Mouse (Mus musculus): ENCODE results near the gene Slc22a7. TPM values are rescaled to one million over a fixed set of nuclear protein-coding genes. Genes with fewer than 3 reads are reported as not detected.
A peak's percentile ranks its signal among the peaks of the same experiment; 100 is the strongest.

Slc22a7 gene
- polyA plus RNA-seq (2015; fragmentation: Nextera tagmentation; extraction: Ambion mirVana): 0.18 and 0.34 TPM in 2 replicates

DNA sequence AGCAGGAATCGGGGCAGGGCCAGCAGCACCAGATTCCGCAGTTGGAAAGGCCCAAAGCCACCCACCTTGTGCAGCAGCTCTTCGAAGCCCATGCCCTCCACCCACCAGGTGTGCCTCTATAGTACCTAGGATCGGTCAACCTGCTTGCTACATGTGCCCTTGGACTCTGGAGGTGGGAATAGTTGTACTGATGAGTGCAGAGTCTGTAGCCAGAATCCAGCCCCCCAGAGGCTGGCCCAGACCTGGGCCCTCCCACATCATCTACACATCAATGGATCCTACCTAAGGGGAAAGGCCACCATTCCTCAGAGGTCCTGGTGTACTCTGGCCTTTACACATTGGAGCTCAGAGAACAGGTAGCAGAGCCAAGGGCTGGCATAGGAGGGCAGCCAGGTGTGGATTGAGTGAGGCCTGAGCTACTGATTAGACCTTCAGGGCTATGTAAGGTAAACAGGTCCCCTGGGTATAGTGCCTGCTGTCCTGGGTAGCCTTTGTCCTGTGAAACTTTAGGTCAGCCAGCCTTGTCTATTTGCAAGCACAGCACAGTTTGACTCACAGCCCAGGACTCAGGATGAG lies at the start of gene Slc22a7:
Gene Slc22a7, minus strand, starts transcription at position 160 of the 576 bp plus-strand sequence.
- ATAC-seq: peak; percentile 76
- no peak within 1 kb of the TSS for H3K9ac ChIP-seq (replicated peaks)
- 80% methylated on average over 4 of the region's 4 CpGs for WGBS (ENCODE audit: insufficient replicate concordance)
- H3K9me3 ChIP-seq (ENCODE audit: low read length): no peaks in the 10 kb centered on the region
- no peak within 1 kb of the TSS for H3K4me3 ChIP-seq (ENCODE audit: low read depth, low read length)
- no peaks in the 10 kb centered on the region for H3K36me3 ChIP-seq (replicated peaks; ENCODE audit: insufficient read depth, low read length)
- H3K4me1 ChIP-seq (ENCODE audit: insufficient read depth): no peaks in the 10 kb centered on the region
- DNase-seq: no peak
- H3K27ac ChIP-seq (ENCODE audit: low read depth): no peak within 1 kb of the TSS
- H3K27me3 ChIP-seq (ENCODE audit: insufficient read depth, low read length): peaks cover 12% of the 10 kb centered on the region
- H3K4me2 ChIP-seq (ENCODE audit: low read depth, low read length): no peak within 1 kb of the TSS
- TF ChIP-seq CTCF (IDR thresholded peaks at IDR 0.05; ENCODE audit: low read depth) (no peak), EP300 (IDR thresholded peaks at IDR 0.05; ENCODE audit: low read depth) (no peak)

DNA sequence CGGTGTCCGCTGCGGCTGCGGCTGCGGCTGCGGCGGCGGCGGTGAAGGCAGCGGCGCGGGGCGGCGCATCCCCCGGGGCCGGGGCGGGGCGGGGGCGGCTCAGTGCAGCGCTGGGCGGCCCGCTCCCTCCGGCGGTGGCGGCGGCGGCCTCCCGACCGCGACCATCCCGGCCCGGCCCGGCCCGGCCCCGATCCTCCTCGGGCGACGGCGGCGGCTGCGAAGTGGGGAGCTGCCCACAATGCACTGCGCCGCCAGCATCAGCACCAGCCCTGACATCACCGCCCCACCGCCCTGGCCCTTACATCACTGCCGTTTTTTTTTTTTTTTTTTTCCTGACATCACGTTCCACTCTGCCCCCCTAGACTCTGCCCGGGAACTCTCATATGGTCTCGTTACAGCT lies 49.2 kb upstream of the Slc22a7 start, which contains the start of gene Ttbk1:
Gene Ttbk1, minus strand, starts transcription at position 245 of the 400 bp plus-strand sequence.
- H3K4me1 ChIP-seq (ENCODE audit: insufficient read depth): peaks cover 8% of the 10 kb centered on the region
- no peak within 1 kb of the TSS for H3K9ac ChIP-seq (replicated peaks)
- H3K4me3 ChIP-seq (ENCODE audit: low read depth, low read length): no peak within 1 kb of the TSS; the same call in 1 of the 2 replicates
- TF ChIP-seq CTCF (IDR thresholded peaks at IDR 0.05; ENCODE audit: low read depth) (no peak), EP300 (IDR thresholded peaks at IDR 0.05; ENCODE audit: low read depth) (no peak)
- ATAC-seq (no peak), DNase-seq (no peak)
- H3K4me2 ChIP-seq (ENCODE audit: low read depth, low read length): peak within 1 kb of the TSS; percentile 32; the same call in 1 of the 2 replicates
- peaks cover 64% of the 10 kb centered on the region for H3K27me3 ChIP-seq (ENCODE audit: insufficient read depth, low read length)
- no peak within 1 kb of the TSS for H3K27ac ChIP-seq (ENCODE audit: low read depth)
- H3K36me3 ChIP-seq (replicated peaks; ENCODE audit: insufficient read depth, low read length): no peaks in the 10 kb centered on the region
- no peaks in the 10 kb centered on the region for H3K9me3 ChIP-seq (ENCODE audit: low read length)
- 7% methylated on average over 7 of the region's 49 CpGs for WGBS (ENCODE audit: insufficient replicate concordance)

DNA sequence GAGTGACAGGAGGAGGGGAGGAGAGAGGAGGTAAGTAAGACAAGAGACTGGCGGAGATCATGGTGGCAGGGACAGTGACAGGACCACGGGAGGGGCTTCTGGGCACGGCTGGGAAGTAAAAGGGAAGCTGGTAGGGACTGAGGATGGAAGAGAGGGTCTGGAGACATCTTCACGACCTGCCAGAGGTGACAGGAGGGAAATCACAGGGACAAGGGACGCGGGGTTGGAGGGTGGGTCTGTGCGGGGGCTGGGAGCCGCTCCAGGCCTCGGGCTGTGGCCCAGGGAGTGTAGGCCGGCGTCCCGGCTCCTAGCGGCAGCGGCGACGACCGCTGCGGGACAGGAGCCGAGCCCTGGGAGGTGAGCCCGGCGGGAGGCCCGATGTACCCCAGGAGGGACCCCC lies 48.7 kb upstream of the Slc22a7 start:
- peak overlapping the region; percentile 32; the same call in 1 of the 2 replicates for H3K4me2 ChIP-seq (ENCODE audit: low read depth, low read length)
- no peaks in the 10 kb centered on the region for H3K36me3 ChIP-seq (replicated peaks; ENCODE audit: insufficient read depth, low read length)
- peaks cover 8% of the 10 kb centered on the region for H3K4me1 ChIP-seq (ENCODE audit: insufficient read depth)
- peaks cover 64% of the 10 kb centered on the region for H3K27me3 ChIP-seq (ENCODE audit: insufficient read depth, low read length)
- no peak overlapping the region for H3K9ac ChIP-seq (replicated peaks)
- no peak for DNase-seq
- no peak overlapping the region for H3K27ac ChIP-seq (ENCODE audit: low read depth)
- no peak for ATAC-seq
- TF ChIP-seq EP300 (IDR thresholded peaks at IDR 0.05; ENCODE audit: low read depth) (no peak), CTCF (IDR thresholded peaks at IDR 0.05; ENCODE audit: low read depth) (no peak)
- WGBS (ENCODE audit: insufficient replicate concordance): 9% methylated on average over 18 of the region's 22 CpGs
- H3K9me3 ChIP-seq (ENCODE audit: low read length): no peaks in the 10 kb centered on the region
- no peak overlapping the region; the same call in 1 of the 2 replicates for H3K4me3 ChIP-seq (ENCODE audit: low read depth, low read length)

DNA sequence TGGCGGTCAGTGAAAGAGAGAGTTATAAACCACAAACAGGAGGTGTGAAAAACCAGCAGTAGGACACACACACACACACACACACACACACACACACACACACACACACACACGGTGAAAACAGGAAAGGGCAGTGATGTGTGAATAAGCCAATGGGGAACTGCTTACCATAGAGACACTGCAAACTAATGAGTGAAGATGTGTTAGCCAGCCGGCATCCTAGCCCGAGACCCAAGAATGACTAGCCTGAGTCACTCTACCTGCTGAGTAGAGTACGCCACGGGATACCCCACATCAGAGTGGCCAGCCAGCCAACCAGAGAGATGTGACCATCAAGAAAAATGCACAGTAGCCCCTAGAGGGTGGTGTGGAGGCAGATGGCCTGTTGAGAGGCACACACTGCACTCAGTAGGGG lies 46.2 kb upstream of the Slc22a7 start:
- no peak overlapping the region for H3K9ac ChIP-seq (replicated peaks)
- H3K27me3 ChIP-seq (ENCODE audit: insufficient read depth, low read length): peaks cover 61% of the 10 kb centered on the region
- TF ChIP-seq CTCF (IDR thresholded peaks at IDR 0.05; ENCODE audit: low read depth) (peak; percentile 24; the same call in 1 of the 2 replicates), EP300 (IDR thresholded peaks at IDR 0.05; ENCODE audit: low read depth) (no peak)
- H3K27ac ChIP-seq (ENCODE audit: low read depth): no peak overlapping the region
- H3K4me1 ChIP-seq (ENCODE audit: insufficient read depth): peaks cover 8% of the 10 kb centered on the region
- no peaks in the 10 kb centered on the region for H3K9me3 ChIP-seq (ENCODE audit: low read length)
- DNase-seq: no peak
- H3K4me2 ChIP-seq (ENCODE audit: low read depth, low read length): peak overlapping the region; percentile 67
- ATAC-seq: peak; percentile 14; the same call in 1 of the 2 replicates
- H3K36me3 ChIP-seq (replicated peaks; ENCODE audit: insufficient read depth, low read length): no peaks in the 10 kb centered on the region
- 7% methylated on average over 6 of the region's 6 CpGs for WGBS (ENCODE audit: insufficient replicate concordance)
- no peak overlapping the region for H3K4me3 ChIP-seq (ENCODE audit: low read depth, low read length)

DNA sequence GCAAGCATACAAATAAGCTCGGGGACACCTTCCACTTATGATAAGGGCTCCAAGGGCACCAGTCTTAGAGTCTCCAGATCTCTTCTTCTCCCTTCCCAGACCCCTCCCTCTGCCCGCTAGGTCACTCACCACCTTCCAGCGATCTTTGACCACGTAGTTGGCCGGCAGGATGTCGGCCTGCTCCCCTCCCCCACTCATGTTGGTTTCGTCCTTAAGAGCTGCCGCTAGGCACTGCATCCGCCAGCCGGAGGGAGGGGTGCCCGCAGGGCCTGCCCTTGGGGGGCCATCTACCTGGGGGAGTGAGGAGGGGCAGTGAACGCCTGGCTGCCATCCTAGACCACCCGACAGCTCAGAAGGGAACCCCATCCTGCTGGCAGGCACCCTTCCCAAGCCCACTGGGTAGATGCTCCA lies 45.8 kb upstream of the Slc22a7 start:
- ATAC-seq (peak; percentile 77), DNase-seq (peak; percentile 53)
- peaks cover 8% of the 10 kb centered on the region for H3K4me1 ChIP-seq (ENCODE audit: insufficient read depth)
- no peaks in the 10 kb centered on the region for H3K36me3 ChIP-seq (replicated peaks; ENCODE audit: insufficient read depth, low read length)
- no peak for TF ChIP-seq CTCF (IDR thresholded peaks at IDR 0.05; ENCODE audit: low read depth)
- no peak for TF ChIP-seq EP300 (IDR thresholded peaks at IDR 0.05; ENCODE audit: low read depth)
- no peak overlapping the region for H3K27ac ChIP-seq (ENCODE audit: low read depth)
- peak overlapping the region; percentile 23 for H3K4me3 ChIP-seq (ENCODE audit: low read depth, low read length)
- peaks cover 59% of the 10 kb centered on the region for H3K27me3 ChIP-seq (ENCODE audit: insufficient read depth, low read length)
- no peak overlapping the region for H3K9ac ChIP-seq (replicated peaks)
- H3K9me3 ChIP-seq (ENCODE audit: low read length): no peaks in the 10 kb centered on the region
- H3K4me2 ChIP-seq (ENCODE audit: low read depth, low read length): peak overlapping the region; percentile 67
- whole genome bisulfite sequencing (ENCODE audit: insufficient replicate concordance): 3% methylated on average over 13 of the region's 13 CpGs

DNA sequence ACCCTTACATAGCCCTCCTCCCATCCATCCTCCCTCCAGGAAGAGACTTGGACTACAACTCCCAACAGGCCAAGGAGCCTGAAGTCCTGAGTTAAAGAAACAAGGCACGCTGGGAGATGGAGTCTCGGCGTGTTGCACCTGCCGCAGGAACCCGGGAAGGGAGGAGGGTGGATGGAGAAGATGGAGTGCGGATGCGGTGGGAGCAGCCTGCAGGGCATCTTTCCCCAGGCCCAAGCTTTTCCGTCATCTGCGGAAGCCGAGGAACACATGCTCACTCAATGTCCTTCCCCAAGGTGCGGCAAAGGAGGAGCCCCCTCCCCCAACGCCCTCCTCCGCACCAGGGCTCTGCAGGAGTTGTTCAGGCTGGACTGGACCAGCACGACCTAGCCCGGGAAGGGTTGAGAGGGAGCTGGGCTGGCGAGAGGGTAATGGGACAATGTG lies 45.3 kb upstream of the Slc22a7 start:
- Histone ChIP-seq H3K9me3 (ENCODE audit: low read length) (no peaks in the 10 kb centered on the region), H3K36me3 (replicated peaks; ENCODE audit: insufficient read depth, low read length) (no peaks in the 10 kb centered on the region), H3K4me3 (ENCODE audit: low read depth, low read length) (peak overlapping the region; percentile 23), H3K4me1 (ENCODE audit: insufficient read depth) (peaks cover 8% of the 10 kb centered on the region), H3K9ac (replicated peaks) (no peak overlapping the region), H3K27ac (ENCODE audit: low read depth) (no peak overlapping the region), H3K27me3 (ENCODE audit: insufficient read depth, low read length) (peaks cover 57% of the 10 kb centered on the region), H3K4me2 (ENCODE audit: low read depth, low read length) (peak overlapping the region; percentile 67)
- no peak for DNase-seq
- WGBS (ENCODE audit: insufficient replicate concordance): 3% methylated on average over 16 of the region's 16 CpGs
- peak; percentile 74 for ATAC-seq
- TF ChIP-seq CTCF (IDR thresholded peaks at IDR 0.05; ENCODE audit: low read depth) (no peak), EP300 (IDR thresholded peaks at IDR 0.05; ENCODE audit: low read depth) (no peak)

All from liver, postnatal 0 days (tissue).